Mouse (Mus musculus): ENCODE measurements around the gene Mdm2.

DNA sequence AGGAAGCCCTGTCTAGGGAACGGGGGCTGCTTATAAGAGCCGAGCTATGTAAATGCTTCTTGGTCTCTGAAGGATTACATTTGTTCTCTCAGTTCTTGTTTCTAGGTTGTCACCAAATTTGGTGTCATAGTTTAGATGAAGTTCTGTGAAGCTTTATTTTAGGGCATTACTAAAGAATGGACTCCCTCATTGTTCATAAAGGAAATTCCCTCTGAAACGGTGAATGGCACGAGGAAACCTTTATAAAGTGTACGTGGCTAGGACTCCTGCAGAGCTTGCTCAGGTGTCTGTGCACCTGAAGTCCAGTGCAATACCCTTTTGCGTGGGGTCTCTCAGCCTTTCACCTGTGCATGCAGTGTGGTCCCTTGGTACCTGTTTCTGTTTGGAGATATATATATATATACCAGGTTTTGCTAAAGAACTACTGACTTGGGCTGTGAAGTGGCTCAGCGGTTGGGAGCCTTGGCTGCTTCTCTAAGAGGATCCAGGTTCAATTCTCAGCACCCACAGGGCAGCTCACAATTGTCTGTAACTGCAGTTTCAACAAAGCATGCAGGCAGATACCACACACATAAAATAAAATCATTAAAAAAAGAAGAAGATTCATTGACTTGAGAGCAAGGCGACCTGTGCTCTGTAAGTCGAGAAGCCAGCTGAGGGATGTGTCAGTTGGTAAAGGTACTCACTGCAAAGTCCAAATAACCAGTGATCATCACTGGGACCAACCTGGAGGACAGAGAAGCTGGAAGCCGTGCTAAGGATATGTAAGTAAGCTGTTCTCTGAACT is 49.5 kb upstream of the Mdm2 start:
- TF ChIP-seq CTCF (IDR thresholded peaks at IDR 0.05; ENCODE audit: control insufficient read depth, insufficient read depth, insufficient read length) (no peak), MAX (IDR thresholded peaks at IDR 0.05) (no peak)

Data from C2C12 (cell line).